Comparison of ENCODE assay signal across 8 mouse cellular contexts in the genomic region with DNA sequence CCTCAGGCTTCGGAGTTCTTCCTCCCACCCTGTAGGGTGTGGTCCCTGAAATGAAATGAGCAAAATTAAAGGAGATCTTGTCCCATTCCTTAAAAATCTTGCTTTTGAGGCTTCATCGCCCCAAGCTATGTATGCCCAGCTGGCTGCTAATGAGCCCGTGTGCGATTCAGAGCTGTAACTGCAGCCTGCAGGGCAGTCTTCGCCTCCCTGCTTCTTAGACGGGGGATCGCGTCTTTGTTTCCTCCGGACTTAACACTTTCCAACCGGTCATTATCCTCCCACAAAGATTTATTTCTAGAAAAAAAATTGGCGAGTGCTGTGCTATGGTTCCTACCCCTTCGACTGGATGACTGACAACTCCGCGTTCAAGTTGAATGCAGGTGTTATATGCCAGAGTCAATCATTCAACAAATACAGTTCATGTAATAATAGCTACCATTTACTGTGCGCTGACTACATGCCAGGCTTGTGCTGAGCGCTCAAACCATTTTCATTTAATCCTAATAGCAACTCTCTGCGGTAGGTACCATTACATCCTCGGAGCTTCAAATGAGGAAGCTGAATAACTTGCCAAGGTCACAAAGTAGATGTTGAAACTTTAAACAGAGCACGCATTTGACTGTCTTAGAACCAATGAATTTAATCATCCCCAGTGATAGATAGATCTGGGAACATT. TPM values are rescaled to one million over a fixed set of nuclear protein-coding genes. Genes with fewer than 3 reads are reported as not detected.
A peak's percentile ranks its signal among the peaks of the same experiment; 100 is the strongest.
DNase-seq lines count a peak whose midpoint lies in the region; ATAC-seq and TF ChIP-seq lines count a peak whose summit lies in the region.

No protein-coding gene starts in this region.

- H3K27me3 ChIP-seq in heart, adult 2 months (ENCODE audit: control insufficient read depth, insufficient read depth, low read length): no peaks in the 10 kb centered on the region
- H3K27me3 ChIP-seq in embryonic facial prominence, embryonic 14.5 days (replicated peaks; ENCODE audit: control insufficient read depth, insufficient read depth, low read length): no peaks in the 10 kb centered on the region
- no peaks in the 10 kb centered on the region for H3K27me3 ChIP-seq in limb, embryonic 13.5 days
- H3K27me3 ChIP-seq in neural tube, embryonic 13.5 days: no peaks in the 10 kb centered on the region

- no peak for TF ChIP-seq POLR2A in heart, adult 2 months (IDR thresholded peaks at IDR 0.05; ENCODE audit: insufficient read depth, low read depth, low read length)

- peak; percentile 0; the same call in 1 of the 2 replicates for ATAC-seq in embryonic facial prominence, embryonic 14.5 days (ENCODE audit: low read depth)
- ATAC-seq in limb, embryonic 13.5 days (ENCODE audit: low FRiP score, low read depth): no peak
- peak; percentile 21; the same call in 1 of the 2 replicates for ATAC-seq in neural tube, embryonic 13.5 days (ENCODE audit: low read depth)

- H3K4me2 ChIP-seq in embryonic facial prominence, embryonic 14.5 days (ENCODE audit: low read depth, low read length): peak overlapping the region; percentile 93
- peak overlapping the region; percentile 77 for H3K4me2 ChIP-seq in limb, embryonic 13.5 days (replicated peaks)
- peak overlapping the region; percentile 79 for H3K4me2 ChIP-seq in neural tube, embryonic 13.5 days

- no peak for TF ChIP-seq EP300 in heart, adult 2 months (IDR thresholded peaks at IDR 0.05; ENCODE audit: insufficient read depth, low read depth, low read length)

- 9% methylated on average over 19 of the region's 19 CpGs for WGBS in heart, adult 2 months
- WGBS in embryonic facial prominence, embryonic 14.5 days: 3% methylated on average over 19 of the region's 19 CpGs
- 4% methylated on average over 19 of the region's 19 CpGs for WGBS in limb, embryonic 13.5 days
- 4% methylated on average over 19 of the region's 19 CpGs for WGBS in neural tube, embryonic 13.5 days

- intact Hi-C loops in heart, adult 2 months (cut with DNase I): loop anchor here (10.0 kb wide), 1 partner anchor 1872 kb away; a partner anchor contains a TSS
- intact Hi-C loops in heart, postnatal 10 days (cut with DNase I): no loop called here

- H3K4me1 ChIP-seq in heart, adult 2 months (ENCODE audit: control insufficient read depth, insufficient read depth, low read length): peaks cover 18% of the 10 kb centered on the region
- peaks cover 18% of the 10 kb centered on the region for H3K4me1 ChIP-seq in embryonic facial prominence, embryonic 14.5 days (ENCODE audit: control insufficient read depth, insufficient read depth, low read length)
- peaks cover 43% of the 10 kb centered on the region for H3K4me1 ChIP-seq in limb, embryonic 13.5 days
- peaks cover 49% of the 10 kb centered on the region for H3K4me1 ChIP-seq in neural tube, embryonic 13.5 days (replicated peaks)

- no peak for TF ChIP-seq CTCF in heart, adult 2 months (IDR thresholded peaks at IDR 0.05)

- peak in 1 of 2 experiments; percentile 27 for DNase-seq in heart, adult 2 months
- DNase-seq in heart, postnatal 10 days: no peak
- DNase-seq in 416B (ENCODE audit: low read depth): peak; percentile 76
- DNase-seq in embryonic facial prominence, embryonic 14.5 days (ENCODE audit: low spot score): no peak
- DNase-seq in left cerebral cortex, adult 9 months (ENCODE audit: low spot score in 2 of 2): no peak
- no peak for DNase-seq in embryo, embryonic 11 days

- peak overlapping the region; percentile 60 for H3K4me3 ChIP-seq in heart, adult 2 months
- H3K4me3 ChIP-seq in embryonic facial prominence, embryonic 14.5 days (ENCODE audit: low read depth, low read length): peak overlapping the region; percentile 86
- peak overlapping the region; percentile 88 for H3K4me3 ChIP-seq in limb, embryonic 13.5 days
- peak overlapping the region; percentile 74 for H3K4me3 ChIP-seq in neural tube, embryonic 13.5 days

- H3K9me3 ChIP-seq in embryonic facial prominence, embryonic 14.5 days (ENCODE audit: control insufficient read depth, low read length): no peaks in the 10 kb centered on the region
- H3K9me3 ChIP-seq in limb, embryonic 13.5 days: no peaks in the 10 kb centered on the region
- no peaks in the 10 kb centered on the region for H3K9me3 ChIP-seq in neural tube, embryonic 13.5 days

- peak overlapping the region; percentile 100 for H3K27ac ChIP-seq in heart, adult 2 months
- peak overlapping the region; percentile 99 for H3K27ac ChIP-seq in embryonic facial prominence, embryonic 14.5 days (replicated peaks; ENCODE audit: low read depth, low read length)
- peak overlapping the region; percentile 99 for H3K27ac ChIP-seq in limb, embryonic 13.5 days
- peak overlapping the region; percentile 99 for H3K27ac ChIP-seq in neural tube, embryonic 13.5 days (replicated peaks)

- H3K79me2 ChIP-seq in heart, adult 2 months (replicated peaks; ENCODE audit: control insufficient read depth, insufficient read depth, low read length): peaks cover 2% of the 10 kb centered on the region; the same call in 1 of the 2 replicates

- peak overlapping the region; percentile 85 for H3K9ac ChIP-seq in heart, adult 2 months (ENCODE audit: low read depth, low read length)
- peak overlapping the region; percentile 87 for H3K9ac ChIP-seq in embryonic facial prominence, embryonic 14.5 days (ENCODE audit: low read depth, low read length)
- peak overlapping the region; percentile 85 for H3K9ac ChIP-seq in limb, embryonic 13.5 days
- peak overlapping the region; percentile 84 for H3K9ac ChIP-seq in neural tube, embryonic 13.5 days

- peaks cover 10% of the 10 kb centered on the region for H3K36me3 ChIP-seq in heart, adult 2 months (ENCODE audit: control insufficient read depth, insufficient read depth, low read length)
- no peaks in the 10 kb centered on the region for H3K36me3 ChIP-seq in embryonic facial prominence, embryonic 14.5 days (ENCODE audit: control insufficient read depth, insufficient read depth, low read length)
- H3K36me3 ChIP-seq in limb, embryonic 13.5 days: no peaks in the 10 kb centered on the region
- no peaks in the 10 kb centered on the region for H3K36me3 ChIP-seq in neural tube, embryonic 13.5 days

RNA-seq across cellular contexts. Expression of a gene that starts 0.9 kb away (rescaled TPM):
- 10 to 100 TPM; 48.4 to 53.4 TPM for total RNA-seq in heart, adult 2 months (2021)
- polyA plus RNA-seq in heart, adult 2 months (2012; rRNA removed): 38.3 and 42.8 TPM in 2 replicates
- total RNA-seq in heart, postnatal 10 days (2021): 10 to 100 TPM; 84.6 to 89.1 TPM
- polyA plus RNA-seq in embryonic facial prominence, embryonic 14.5 days (2014; fragmentation: Nextera tagmentation; extraction: Ambion mirVana): 70.2 and 74.6 TPM in 2 replicates
- polyA plus RNA-seq in limb, embryonic 13.5 days (2015; fragmentation: Nextera tagmentation; extraction: Ambion mirVana): 70.4 and 71.3 TPM in 2 replicates
- 69.2 and 75.5 TPM in 2 replicates for polyA plus RNA-seq in neural tube, embryonic 13.5 days (2015; fragmentation: Nextera tagmentation; extraction: Ambion mirVana)

RNA-seq across cellular contexts. Expression of a gene that starts 50.7 kb away (rescaled TPM):
- 10 to 100 TPM; 41.6 to 42.9 TPM for total RNA-seq in heart, adult 2 months (2021)
- 35.3 and 52.1 TPM in 2 replicates for polyA plus RNA-seq in heart, adult 2 months (2012; rRNA removed)
- 10 to 100 TPM; 40.1 to 46.6 TPM for total RNA-seq in heart, postnatal 10 days (2021)
- polyA plus RNA-seq in embryonic facial prominence, embryonic 14.5 days (2014; fragmentation: Nextera tagmentation; extraction: Ambion mirVana): 61.3 and 67.2 TPM in 2 replicates
- polyA plus RNA-seq in limb, embryonic 13.5 days (2015; fragmentation: Nextera tagmentation; extraction: Ambion mirVana): 75.3 and 84.7 TPM in 2 replicates
- polyA plus RNA-seq in neural tube, embryonic 13.5 days (2015; fragmentation: Nextera tagmentation; extraction: Ambion mirVana): 84.0 and 87.9 TPM in 2 replicates
